ENCODE assay signal across 8 mouse cellular contexts in genomic region chr5:113882566-113883383, GRCm38 (mm10). TPM values are rescaled to one million over a fixed set of nuclear protein-coding genes. Genes with fewer than 3 reads are reported as not detected.
DNase-seq lines count a peak whose midpoint lies in the region; ATAC-seq and TF ChIP-seq lines count a peak whose summit lies in the region.

No protein-coding gene starts in this region.

- peak overlapping the region; percentile 10; the same call in 1 of the 2 replicates for H3K27ac ChIP-seq in kidney, embryonic 15.5 days
- H3K27ac ChIP-seq in bone marrow, adult 2 months (ENCODE audit: control insufficient read depth, insufficient read depth, low read depth, low read length, poor library complexity): peak overlapping the region; percentile 6; the same call in 1 of the 2 replicates
- peak overlapping the region; percentile 52 for H3K27ac ChIP-seq in heart, embryonic 16.5 days (ENCODE audit: low read length)
- H3K27ac ChIP-seq in lung, embryonic 15.5 days: peak overlapping the region; percentile 10

- TF ChIP-seq CTCF in bone marrow, adult 2 months (IDR thresholded peaks at IDR 0.05; ENCODE audit: control insufficient read depth, insufficient read depth, low read length): no peak

- H3K9me3 ChIP-seq in kidney, embryonic 15.5 days (replicated peaks): no peaks in the 10 kb centered on the region
- no peaks in the 10 kb centered on the region for H3K9me3 ChIP-seq in heart, embryonic 16.5 days (replicated peaks; ENCODE audit: control insufficient read depth, low read length)
- no peaks in the 10 kb centered on the region for H3K9me3 ChIP-seq in lung, embryonic 15.5 days

- no peak for TF ChIP-seq POLR2A in bone marrow, adult 2 months (IDR thresholded peaks at IDR 0.05; ENCODE audit: borderline replicate concordance, control insufficient read depth, low read depth, low read length)

- H3K4me3 ChIP-seq in kidney, embryonic 15.5 days (replicated peaks): no peak overlapping the region
- H3K4me3 ChIP-seq in bone marrow, adult 2 months (replicated peaks; ENCODE audit: control insufficient read depth, low read depth, low read length): no peak overlapping the region
- no peak overlapping the region for H3K4me3 ChIP-seq in heart, embryonic 16.5 days (ENCODE audit: low read length)
- no peak overlapping the region for H3K4me3 ChIP-seq in lung, embryonic 15.5 days

- H3K9ac ChIP-seq in kidney, embryonic 15.5 days: 0 out of 2 replicates have a peak overlapping the region, but pooled peaks have one; percentile 5
- peak overlapping the region; percentile 31 for H3K9ac ChIP-seq in heart, embryonic 16.5 days (ENCODE audit: low read length)
- H3K9ac ChIP-seq in lung, embryonic 15.5 days: no peak overlapping the region

- 52% methylated on average over 15 of the region's 15 CpGs for WGBS in kidney, embryonic 15.5 days
- WGBS in bone marrow, adult 2 months: 66% methylated on average over 15 of the region's 15 CpGs
- 50% methylated on average over 15 of the region's 15 CpGs for WGBS in heart, embryonic 16.5 days
- 39% methylated on average over 15 of the region's 15 CpGs for WGBS in lung, embryonic 15.5 days

- no peak for ATAC-seq in kidney, embryonic 15.5 days (replicated peaks; ENCODE audit: low FRiP score)
- ATAC-seq in heart, embryonic 16.5 days (replicated peaks; ENCODE audit: extremely low read depth, insufficient read depth, low FRiP score): no peak
- ATAC-seq in lung, embryonic 15.5 days (ENCODE audit: borderline replicate concordance, extremely low read depth, low FRiP score, low TSS enrichment): no peak
- ATAC-seq in erythroblast, adult 5-6 weeks (replicated peaks; ENCODE audit: low FRiP score, poor library complexity, severe bottlenecking): no peak

- H3K4me1 ChIP-seq in kidney, embryonic 15.5 days: peaks cover 50% of the 10 kb centered on the region
- H3K4me1 ChIP-seq in bone marrow, adult 2 months (ENCODE audit: control insufficient read depth, insufficient read depth, low read length): no peaks in the 10 kb centered on the region
- H3K4me1 ChIP-seq in heart, embryonic 16.5 days (ENCODE audit: control insufficient read depth, insufficient read depth, low read length): peaks cover 35% of the 10 kb centered on the region
- H3K4me1 ChIP-seq in lung, embryonic 15.5 days: peaks cover 42% of the 10 kb centered on the region

- peaks cover 37% of the 10 kb centered on the region for H3K36me3 ChIP-seq in kidney, embryonic 15.5 days
- H3K36me3 ChIP-seq in heart, embryonic 16.5 days (ENCODE audit: control insufficient read depth, insufficient read depth): peaks cover 13% of the 10 kb centered on the region
- H3K36me3 ChIP-seq in lung, embryonic 15.5 days: peaks cover 29% of the 10 kb centered on the region

- no peak for DNase-seq in kidney, adult 9 months
- DNase-seq in testis, postnatal 10 days (ENCODE audit: low spot score): no peak
- no peak for DNase-seq in gastrocnemius, adult 8-10 months (ENCODE audit: low spot score in 2 of 2)

- H3K4me2 ChIP-seq in kidney, embryonic 15.5 days: no peak overlapping the region
- H3K4me2 ChIP-seq in heart, embryonic 16.5 days (ENCODE audit: low read depth, low read length): no peak overlapping the region
- no peak overlapping the region for H3K4me2 ChIP-seq in lung, embryonic 15.5 days

- no peaks in the 10 kb centered on the region for H3K27me3 ChIP-seq in kidney, embryonic 15.5 days
- no peaks in the 10 kb centered on the region for H3K27me3 ChIP-seq in heart, embryonic 16.5 days (ENCODE audit: control insufficient read depth, insufficient read depth, low read length)
- no peaks in the 10 kb centered on the region for H3K27me3 ChIP-seq in lung, embryonic 15.5 days

RNA-seq across cellular contexts. Expression of gene Coro1c, which starts 25.8 kb away (rescaled TPM):
- polyA plus RNA-seq in kidney, embryonic 15.5 days (2015; fragmentation: Nextera tagmentation; extraction: Ambion mirVana): 105 and 119 TPM in 2 replicates
- 26.5 and 52.7 TPM in 2 replicates for polyA plus RNA-seq in bone marrow, adult 2 months (2011; ENCODE audit: insufficient read depth, insufficient read length, low replicate concordance, missing spikeins)
- polyA plus RNA-seq in heart, embryonic 16.5 days (2015; fragmentation: Nextera tagmentation; extraction: Ambion mirVana): 85.9 and 89.0 TPM in 2 replicates
- 143 and 144 TPM in 2 replicates for polyA plus RNA-seq in lung, embryonic 15.5 days (2015; fragmentation: Nextera tagmentation; extraction: Ambion mirVana)
- 23.2 and 30.9 TPM in 2 replicates for total RNA-seq in erythroblast, adult 5-6 weeks (2015; ENCODE audit: low replicate concordance)
- 20.5 and 26.8 TPM in 2 replicates for total RNA-seq in erythroblast, adult 5-6 weeks (2017; ENCODE audit: low replicate concordance)
- total RNA-seq in gastrocnemius, adult 8-10 months (2022): 1 to 10 TPM; 7.0 to 9.8 (median 8.2) TPM

RNA-seq across cellular contexts. Expression of gene Selplg, which starts 50.3 kb away (rescaled TPM):
- 1.5 and 2.2 TPM in 2 replicates for polyA plus RNA-seq in kidney, embryonic 15.5 days (2015; fragmentation: Nextera tagmentation; extraction: Ambion mirVana)
- polyA plus RNA-seq in bone marrow, adult 2 months (2011; ENCODE audit: insufficient read depth, insufficient read length, low replicate concordance, missing spikeins): 48.2 and 146 TPM in 2 replicates
- polyA plus RNA-seq in heart, embryonic 16.5 days (2015; fragmentation: Nextera tagmentation; extraction: Ambion mirVana): 10.1 and 29.8 TPM in 2 replicates
- 4.6 and 8.2 TPM in 2 replicates for polyA plus RNA-seq in lung, embryonic 15.5 days (2015; fragmentation: Nextera tagmentation; extraction: Ambion mirVana)
- 85.1 and 133 TPM in 2 replicates for total RNA-seq in erythroblast, adult 5-6 weeks (2015; ENCODE audit: low replicate concordance)
- 30.2 and 34.8 TPM in 2 replicates for total RNA-seq in erythroblast, adult 5-6 weeks (2017; ENCODE audit: low replicate concordance)
- total RNA-seq in gastrocnemius, adult 8-10 months (2022): 1 to 10 TPM in 1 of 4 experiments, under 1 TPM in 3; 0.41 to 1.5 (median 0.48) TPM
